ENCODE assay signal across 8 mouse cellular contexts in genomic region chr3:30600717-30601116, GRCm38 (mm10). TPM values are rescaled to one million over a fixed set of nuclear protein-coding genes. Genes with fewer than 3 reads are reported as not detected.
DNase-seq lines count a peak whose midpoint lies in the region; ATAC-seq and TF ChIP-seq lines count a peak whose summit lies in the region.

No protein-coding gene starts in this region.

- peak; percentile 18 for DNase-seq in retina, adult 2 months (ENCODE audit: low read depth, low spot score)
- DNase-seq in retina, embryonic 14.5 days (ENCODE audit: low spot score): no peak
- peak; percentile 19 for DNase-seq in c-Kit-positive CD71-positive TER-119-negative erythroid progenitor cells, embryonic 14.5 days (ENCODE audit: low read depth)
- peak; percentile 82 for DNase-seq in intestine, embryonic 14.5 days (ENCODE audit: low spot score)
- peak; percentile 34 for DNase-seq in midbrain, postnatal 0 days (ENCODE audit: low spot score)
- DNase-seq in thymus, postnatal 25 days: peak; percentile 39

- WGBS in forebrain, embryonic 16.5 days: under 1% methylated on average over 14 of the region's 14 CpGs
- WGBS in intestine, embryonic 14.5 days: under 1% methylated on average over 14 of the region's 14 CpGs
- under 1% methylated on average over 14 of the region's 14 CpGs for WGBS in limb, embryonic 13.5 days
- under 1% methylated on average over 14 of the region's 14 CpGs for WGBS in midbrain, postnatal 0 days

- peak overlapping the region; percentile 54 for H3K4me3 ChIP-seq in forebrain, embryonic 16.5 days (replicated peaks; ENCODE audit: low read length)
- H3K4me3 ChIP-seq in intestine, embryonic 14.5 days (ENCODE audit: low read depth, low read length): peak overlapping the region; percentile 84
- H3K4me3 ChIP-seq in limb, embryonic 13.5 days: peak overlapping the region; percentile 94
- H3K4me3 ChIP-seq in midbrain, postnatal 0 days (ENCODE audit: low read depth, low read length): peak overlapping the region; percentile 90

- no peaks in the 10 kb centered on the region for H3K9me3 ChIP-seq in forebrain, embryonic 16.5 days (ENCODE audit: control insufficient read depth, low read length)
- H3K9me3 ChIP-seq in intestine, embryonic 14.5 days (ENCODE audit: control insufficient read depth, low read length): no peaks in the 10 kb centered on the region
- no peaks in the 10 kb centered on the region for H3K9me3 ChIP-seq in limb, embryonic 13.5 days
- no peaks in the 10 kb centered on the region for H3K9me3 ChIP-seq in midbrain, postnatal 0 days (ENCODE audit: low read length)

- peaks cover 21% of the 10 kb centered on the region for H3K4me1 ChIP-seq in forebrain, embryonic 16.5 days (replicated peaks; ENCODE audit: control insufficient read depth, insufficient read depth, low read length)
- H3K4me1 ChIP-seq in intestine, embryonic 14.5 days (replicated peaks; ENCODE audit: control insufficient read depth, insufficient read depth, low read length): peaks cover 12% of the 10 kb centered on the region
- H3K4me1 ChIP-seq in limb, embryonic 13.5 days: peaks cover 24% of the 10 kb centered on the region
- H3K4me1 ChIP-seq in midbrain, postnatal 0 days (ENCODE audit: insufficient read depth, low read length): 0 out of 2 replicates have a peak, but pooled peaks cover 4% of the 10 kb centered on the region

- TF ChIP-seq CTCF in midbrain, postnatal 0 days (IDR thresholded peaks at IDR 0.05): no peak

- H3K27ac ChIP-seq in forebrain, embryonic 16.5 days (ENCODE audit: low read length): peak overlapping the region; percentile 72
- peak overlapping the region; percentile 5; the same call in 1 of the 2 replicates for H3K27ac ChIP-seq in intestine, embryonic 14.5 days (ENCODE audit: low read depth)
- peak overlapping the region; percentile 39; the same call in 1 of the 2 replicates for H3K27ac ChIP-seq in limb, embryonic 13.5 days
- peak overlapping the region; percentile 47 for H3K27ac ChIP-seq in midbrain, postnatal 0 days (ENCODE audit: low read depth, low read length)

- H3K4me2 ChIP-seq in forebrain, embryonic 16.5 days (ENCODE audit: low read length): peak overlapping the region; percentile 77
- H3K4me2 ChIP-seq in intestine, embryonic 14.5 days (ENCODE audit: low read length): peak overlapping the region; percentile 95
- peak overlapping the region; percentile 93 for H3K4me2 ChIP-seq in limb, embryonic 13.5 days (replicated peaks)
- H3K4me2 ChIP-seq in midbrain, postnatal 0 days (ENCODE audit: low read depth, low read length, poor library complexity, severe bottlenecking): peak overlapping the region; percentile 83

- H3K36me3 ChIP-seq in forebrain, embryonic 16.5 days (ENCODE audit: control insufficient read depth, insufficient read depth): no peaks in the 10 kb centered on the region
- peaks cover 14% of the 10 kb centered on the region for H3K36me3 ChIP-seq in intestine, embryonic 14.5 days (ENCODE audit: control insufficient read depth, insufficient read depth, low read length)
- peaks cover 13% of the 10 kb centered on the region; the same call in 1 of the 2 replicates for H3K36me3 ChIP-seq in limb, embryonic 13.5 days
- H3K36me3 ChIP-seq in midbrain, postnatal 0 days (ENCODE audit: insufficient read depth, low read length): no peaks in the 10 kb centered on the region; the same call in 1 of the 2 replicates

- no peak for ATAC-seq in forebrain, embryonic 16.5 days
- ATAC-seq in intestine, embryonic 14.5 days (replicated peaks; ENCODE audit: low FRiP score, low TSS enrichment, low read depth): peak; percentile 28; the same call in 1 of the 2 replicates
- ATAC-seq in limb, embryonic 13.5 days (ENCODE audit: low FRiP score, low read depth): peak; percentile 9; the same call in 1 of the 2 replicates
- no peak for ATAC-seq in midbrain, postnatal 0 days (ENCODE audit: low FRiP score)

- no peaks in the 10 kb centered on the region for H3K27me3 ChIP-seq in forebrain, embryonic 16.5 days (replicated peaks; ENCODE audit: control insufficient read depth, insufficient read depth, low read length)
- peaks cover 9% of the 10 kb centered on the region; the same call in 1 of the 2 replicates for H3K27me3 ChIP-seq in intestine, embryonic 14.5 days (replicated peaks; ENCODE audit: control insufficient read depth, insufficient read depth, low read length)
- peaks cover 14% of the 10 kb centered on the region for H3K27me3 ChIP-seq in limb, embryonic 13.5 days
- H3K27me3 ChIP-seq in midbrain, postnatal 0 days (ENCODE audit: insufficient read depth, low read length): no peaks in the 10 kb centered on the region

- peak overlapping the region; percentile 41 for H3K9ac ChIP-seq in forebrain, embryonic 16.5 days (replicated peaks; ENCODE audit: low read depth, low read length)
- peak overlapping the region; percentile 10 for H3K9ac ChIP-seq in intestine, embryonic 14.5 days (ENCODE audit: low read length)
- H3K9ac ChIP-seq in limb, embryonic 13.5 days: peak overlapping the region; percentile 32
- H3K9ac ChIP-seq in midbrain, postnatal 0 days (replicated peaks; ENCODE audit: low read length, poor library complexity, severe bottlenecking): peak overlapping the region; percentile 39; the same call in 1 of the 2 replicates

RNA-seq across cellular contexts. Expression of gene Actrt3, which starts 1.0 kb away (rescaled TPM):
- polyA plus RNA-seq in forebrain, embryonic 16.5 days (2015; fragmentation: Nextera tagmentation; extraction: Ambion mirVana): 0.20 and 0.38 TPM in 2 replicates
- 0.09 and 0.23 TPM in 2 replicates for polyA plus RNA-seq in intestine, embryonic 14.5 days (2014; fragmentation: Nextera tagmentation; extraction: Ambion mirVana)
- 0.11 TPM in 1 of 2 replicates, not detected in the other for polyA plus RNA-seq in limb, embryonic 13.5 days (2015; fragmentation: Nextera tagmentation; extraction: Ambion mirVana)
- 0.16 and 0.52 TPM in 2 replicates for total RNA-seq in midbrain, postnatal 0 days (2014; rRNA removed)
- 0.42 and 0.79 TPM in 2 replicates for polyA plus RNA-seq in midbrain, postnatal 0 days (2015; fragmentation: Nextera tagmentation; extraction: Ambion mirVana)

RNA-seq across cellular contexts. Expression of gene Mynn, which starts 1.1 kb away (rescaled TPM):
- polyA plus RNA-seq in forebrain, embryonic 16.5 days (2015; fragmentation: Nextera tagmentation; extraction: Ambion mirVana): 39.9 and 41.8 TPM in 2 replicates
- 26.7 and 28.7 TPM in 2 replicates for polyA plus RNA-seq in intestine, embryonic 14.5 days (2014; fragmentation: Nextera tagmentation; extraction: Ambion mirVana)
- 35.6 and 38.0 TPM in 2 replicates for polyA plus RNA-seq in limb, embryonic 13.5 days (2015; fragmentation: Nextera tagmentation; extraction: Ambion mirVana)
- 17.2 and 23.8 TPM in 2 replicates for total RNA-seq in midbrain, postnatal 0 days (2014; rRNA removed)
- polyA plus RNA-seq in midbrain, postnatal 0 days (2015; fragmentation: Nextera tagmentation; extraction: Ambion mirVana): 17.1 and 19.0 TPM in 2 replicates

RNA-seq across cellular contexts. Expression of gene Lrriq4, which starts 43.6 kb away (rescaled TPM):
- not detected in 2 replicates for polyA plus RNA-seq in forebrain, embryonic 16.5 days (2015; fragmentation: Nextera tagmentation; extraction: Ambion mirVana)
- polyA plus RNA-seq in intestine, embryonic 14.5 days (2014; fragmentation: Nextera tagmentation; extraction: Ambion mirVana): not detected in 2 replicates
- not detected in 2 replicates for polyA plus RNA-seq in limb, embryonic 13.5 days (2015; fragmentation: Nextera tagmentation; extraction: Ambion mirVana)
- not detected in 2 replicates for total RNA-seq in midbrain, postnatal 0 days (2014; rRNA removed)
- polyA plus RNA-seq in midbrain, postnatal 0 days (2015; fragmentation: Nextera tagmentation; extraction: Ambion mirVana): 0.09 TPM in 1 of 2 replicates, not detected in the other

RNA-seq across cellular contexts. Expression of gene Lrrc34, which starts 47.0 kb away (rescaled TPM):
- polyA plus RNA-seq in forebrain, embryonic 16.5 days (2015; fragmentation: Nextera tagmentation; extraction: Ambion mirVana): 0.83 and 0.86 TPM in 2 replicates
- polyA plus RNA-seq in intestine, embryonic 14.5 days (2014; fragmentation: Nextera tagmentation; extraction: Ambion mirVana): 0.49 and 0.60 TPM in 2 replicates
- 1.3 and 1.7 TPM in 2 replicates for polyA plus RNA-seq in limb, embryonic 13.5 days (2015; fragmentation: Nextera tagmentation; extraction: Ambion mirVana)
- total RNA-seq in midbrain, postnatal 0 days (2014; rRNA removed): 1.5 and 2.0 TPM in 2 replicates
- polyA plus RNA-seq in midbrain, postnatal 0 days (2015; fragmentation: Nextera tagmentation; extraction: Ambion mirVana): 0.67 and 1.1 TPM in 2 replicates

RNA-seq across cellular contexts. Expression of gene Mecom, which starts 52.9 kb away (rescaled TPM):
- polyA plus RNA-seq in forebrain, embryonic 16.5 days (2015; fragmentation: Nextera tagmentation; extraction: Ambion mirVana): 2.1 and 2.8 TPM in 2 replicates
- polyA plus RNA-seq in intestine, embryonic 14.5 days (2014; fragmentation: Nextera tagmentation; extraction: Ambion mirVana): 15.2 and 17.6 TPM in 2 replicates
- polyA plus RNA-seq in limb, embryonic 13.5 days (2015; fragmentation: Nextera tagmentation; extraction: Ambion mirVana): 87.4 and 90.7 TPM in 2 replicates
- 4.7 and 5.1 TPM in 2 replicates for total RNA-seq in midbrain, postnatal 0 days (2014; rRNA removed)
- 2.0 and 2.6 TPM in 2 replicates for polyA plus RNA-seq in midbrain, postnatal 0 days (2015; fragmentation: Nextera tagmentation; extraction: Ambion mirVana)

Comparison
In these comparisons a context has a peak if more than half of its experiments do, and no peak if none do; other contexts are left out.
1. ATAC-seq: peak in intestine, embryonic 14.5 days (single experiment) and limb, embryonic 13.5 days (single experiment); none in forebrain, embryonic 16.5 days (single experiment) and midbrain, postnatal 0 days (single experiment).
2. H3K27ac ChIP-seq: peak in every context shown above with its lines; median percentile 72 in forebrain, embryonic 16.5 days; 47 in midbrain, postnatal 0 days; 39 in limb, embryonic 13.5 days; 5 in intestine, embryonic 14.5 days.
3. Peak in every context shown above with its lines, with median percentiles within 50 percentile points of each other: H3K4me2 ChIP-seq, H3K4me3 ChIP-seq and H3K9ac ChIP-seq.